ENCODE assay signal across 26 mouse cellular contexts in the genomic region with DNA sequence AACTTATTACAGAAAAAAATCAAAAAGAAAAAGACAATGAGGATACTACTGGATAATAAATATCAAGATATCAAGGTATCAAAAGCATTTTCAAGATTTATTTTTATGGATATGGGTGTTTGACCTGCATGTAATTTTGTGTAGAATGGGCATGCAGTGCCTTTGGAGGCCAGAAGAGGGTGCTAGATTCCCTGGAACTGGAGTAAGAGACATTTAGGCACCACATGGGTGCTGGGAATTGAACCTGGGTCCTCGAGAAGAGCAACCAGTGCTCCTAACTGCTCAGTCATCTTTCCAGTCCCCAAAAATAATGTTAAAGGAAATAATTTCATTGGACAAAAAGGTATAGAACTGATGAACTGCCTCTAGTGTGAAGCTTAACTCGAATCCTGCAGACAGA. TPM values are rescaled to one million over a fixed set of nuclear protein-coding genes. Genes with fewer than 3 reads are reported as not detected.
A peak's percentile ranks its signal among the peaks of the same experiment; 100 is the strongest.
DNase-seq lines count a peak whose midpoint lies in the region; ATAC-seq and TF ChIP-seq lines count a peak whose summit lies in the region.
"Had no signal": no experiment of that assay in that cellular context is flagged by ENCODE, and none has a peak within 500 bp of the region (broad histone marks: within the 10 kb centered on the region; RNA-seq: fewer than 3 reads in every experiment).

No protein-coding gene starts in this region.

- H3K9ac ChIP-seq in kidney, postnatal 0 days (ENCODE audit: low read depth, low read length), result no peak overlapping the region
- no peak overlapping the region for H3K9ac ChIP-seq in midbrain, postnatal 0 days (replicated peaks; ENCODE audit: low read length, poor library complexity, severe bottlenecking)
- no peak overlapping the region for H3K9ac ChIP-seq in midbrain, embryonic 15.5 days
- H3K9ac ChIP-seq: forebrain, embryonic 12.5 days; hindbrain, embryonic 15.5 days; limb, embryonic 13.5 days had no signal

- WGBS in kidney, postnatal 0 days, result 95% methylated on average over 2 of the region's 2 CpGs
- 97% methylated on average over 2 of the region's 2 CpGs for WGBS in midbrain, postnatal 0 days
- WGBS in midbrain, embryonic 15.5 days, result 95% methylated on average over 2 of the region's 2 CpGs

- H3K27me3 ChIP-seq in kidney, postnatal 0 days (ENCODE audit: insufficient read depth, low read length), result no peaks in the 10 kb centered on the region
- H3K27me3 ChIP-seq in midbrain, postnatal 0 days (ENCODE audit: insufficient read depth, low read length), result no peaks in the 10 kb centered on the region
- H3K27me3 ChIP-seq in midbrain, embryonic 15.5 days (replicated peaks), result no peaks in the 10 kb centered on the region
- H3K27me3 ChIP-seq: hindbrain, embryonic 15.5 days had no signal

- no peaks in the 10 kb centered on the region for H3K36me3 ChIP-seq in kidney, postnatal 0 days (ENCODE audit: insufficient read depth, low read length)
- H3K36me3 ChIP-seq in midbrain, postnatal 0 days (ENCODE audit: insufficient read depth, low read length), result no peaks in the 10 kb centered on the region
- H3K36me3 ChIP-seq in midbrain, embryonic 15.5 days (replicated peaks), result no peaks in the 10 kb centered on the region
- H3K36me3 ChIP-seq: forebrain, embryonic 12.5 days; hindbrain, embryonic 15.5 days; limb, embryonic 13.5 days had no signal

- peak; percentile 35; the same call in 1 of the 2 replicates for TF ChIP-seq CTCF in gastrocnemius, adult 2 months (IDR thresholded peaks at IDR 0.05)
- peak; percentile 36; the same call in 1 of the 2 replicates for TF ChIP-seq CTCF in kidney, postnatal 0 days (IDR thresholded peaks at IDR 0.05; ENCODE audit: low read depth)
- TF ChIP-seq CTCF in midbrain, postnatal 0 days (IDR thresholded peaks at IDR 0.05), result peak; percentile 47

- no peaks in the 10 kb centered on the region for H3K9me3 ChIP-seq in kidney, postnatal 0 days (replicated peaks; ENCODE audit: low read length)
- no peaks in the 10 kb centered on the region for H3K9me3 ChIP-seq in midbrain, postnatal 0 days (ENCODE audit: low read length)
- no peaks in the 10 kb centered on the region for H3K9me3 ChIP-seq in midbrain, embryonic 15.5 days
- H3K9me3 ChIP-seq: forebrain, embryonic 12.5 days; hindbrain, embryonic 15.5 days had no signal

- H3K27ac ChIP-seq in gastrocnemius, adult 2 months, result no peak overlapping the region
- H3K27ac ChIP-seq in kidney, postnatal 0 days, result no peak overlapping the region
- no peak overlapping the region for H3K27ac ChIP-seq in midbrain, postnatal 0 days (ENCODE audit: low read depth, low read length)
- H3K27ac ChIP-seq in midbrain, embryonic 15.5 days, result no peak overlapping the region
- H3K27ac ChIP-seq: embryonic facial prominence, embryonic 10.5 days; forebrain, embryonic 12.5 days; hindbrain, embryonic 15.5 days; limb, embryonic 13.5 days had no signal

- no peak overlapping the region for H3K4me3 ChIP-seq in gastrocnemius, adult 2 months
- H3K4me3 ChIP-seq in kidney, postnatal 0 days (replicated peaks; ENCODE audit: low read depth, low read length), result no peak overlapping the region
- no peak overlapping the region for H3K4me3 ChIP-seq in midbrain, postnatal 0 days (ENCODE audit: low read depth, low read length)
- H3K4me3 ChIP-seq in midbrain, embryonic 15.5 days, result no peak overlapping the region
- H3K4me3 ChIP-seq: embryonic facial prominence, embryonic 10.5 days; forebrain, embryonic 12.5 days; hindbrain, embryonic 15.5 days; limb, embryonic 13.5 days had no signal

- H3K4me2 ChIP-seq in kidney, postnatal 0 days (ENCODE audit: low read length), result no peak overlapping the region
- no peak overlapping the region for H3K4me2 ChIP-seq in midbrain, postnatal 0 days (ENCODE audit: low read depth, low read length, poor library complexity, severe bottlenecking)
- no peak overlapping the region for H3K4me2 ChIP-seq in midbrain, embryonic 15.5 days
- H3K4me2 ChIP-seq: forebrain, embryonic 12.5 days; heart, embryonic 11.5 days; hindbrain, embryonic 15.5 days; limb, embryonic 13.5 days had no signal

- ATAC-seq in kidney, postnatal 0 days (replicated peaks; ENCODE audit: low FRiP score, low read depth), result no peak
- ATAC-seq in midbrain, postnatal 0 days (ENCODE audit: low FRiP score), result no peak
- ATAC-seq in midbrain, embryonic 15.5 days (replicated peaks), result no peak
- ATAC-seq: CD4-positive, CD25-positive, alpha-beta regulatory T cell, adult 4 months had no signal

- DNase-seq in gastrocnemius, adult 2 months, result no peak
- no peak for DNase-seq in gastrocnemius, postnatal 4 days (ENCODE audit: low spot score in 2 of 2)
- no peak for DNase-seq in kidney, postnatal 0 days (ENCODE audit: low spot score)
- DNase-seq in kidney, adult 9 months, result no peak
- no peak for DNase-seq in midbrain, postnatal 0 days (ENCODE audit: low spot score)
- no peak for DNase-seq in ovary, postnatal 36 days (ENCODE audit: low spot score)
- DNase-seq in thymus, postnatal 10 days (ENCODE audit: low spot score in 2 of 2), result no peak
- DNase-seq: adrenal gland, adult 2 months; cerebellum, adult 9-10 months; gastrocnemius, postnatal 25 days; heart, postnatal 36 days; kidney, adult 8-10 months; kidney, postnatal 36 days; layer of hippocampus, adult 9-11 months; lung, postnatal 4 days; right cerebral cortex, adult 18-20 months; thymus, postnatal 25 days had no signal

- intact Hi-C loops in gastrocnemius, adult 2 months (cut with DNase I), result no loop called here

- no peaks in the 10 kb centered on the region for H3K4me1 ChIP-seq in kidney, postnatal 0 days (replicated peaks; ENCODE audit: insufficient read depth, low read length)
- no peaks in the 10 kb centered on the region for H3K4me1 ChIP-seq in midbrain, postnatal 0 days (ENCODE audit: insufficient read depth, low read length)
- H3K4me1 ChIP-seq in midbrain, embryonic 15.5 days, result no peaks in the 10 kb centered on the region
- H3K4me1 ChIP-seq: embryonic facial prominence, embryonic 10.5 days; forebrain, embryonic 12.5 days; hindbrain, embryonic 15.5 days; limb, embryonic 13.5 days had no signal

RNA-seq across cellular contexts. Expression of a gene that starts 30.2 kb away (rescaled TPM):
- total RNA-seq in gastrocnemius, adult 2 months (2021), result not detected
- 1 to 10 TPM in 1 of 2 experiments, under 1 TPM in 1; 0.49 to 1.0 TPM for total RNA-seq in gastrocnemius, postnatal 4 days (2021)
- 3.0 and 3.9 TPM in 2 replicates for polyA plus RNA-seq in kidney, postnatal 0 days (2015; fragmentation: Nextera tagmentation; extraction: Ambion mirVana)
- 30.5 and 37.7 TPM in 2 replicates for total RNA-seq in midbrain, postnatal 0 days (2014; rRNA removed)
- polyA plus RNA-seq in midbrain, postnatal 0 days (2015; fragmentation: Nextera tagmentation; extraction: Ambion mirVana), result 14.1 and 16.1 TPM in 2 replicates
- 24.3 and 30.0 TPM in 2 replicates for polyA plus RNA-seq in midbrain, embryonic 15.5 days (2015; fragmentation: Nextera tagmentation; extraction: Ambion mirVana)
- total RNA-seq: common myeloid progenitor, adult 5-6 weeks had no signal
- polyA plus RNA-seq: CD4-positive, CD25-positive, alpha-beta regulatory T cell, adult 4 months; liver, embryonic 16.5 days had no signal

Comparison
In these comparisons a context has a peak if more than half of its experiments do, and no peak if none do; other contexts are left out.
1. RNA of a gene that starts 30.2 kb away (total RNA-seq): 30.5 to 37.7 TPM in midbrain, postnatal 0 days; 0.49 to 1.0 TPM in gastrocnemius, postnatal 4 days and not detected in gastrocnemius, adult 2 months; every median in the first group is over 10 times any median in the second.
2. Peak in every context shown above with its lines, with median percentiles within 50 percentile points of each other: CTCF ChIP-seq.